Mouse (Mus musculus): ENCODE measurements around the gene Phc2.

GRCm38 (mm10) chr4:128678564-128679217, 24.2 kb downstream of the Phc2 start:
- TF ChIP-seq CTCF (IDR thresholded peaks at IDR 0.05; ENCODE audit: low read depth, low read length) = no peak
- TF ChIP-seq POLR2A (IDR thresholded peaks at IDR 0.05; ENCODE audit: borderline replicate concordance, low read depth, low read length) = no peak
